Mouse (Mus musculus): ENCODE measurements at regions not wholly inside any gene's neighbourhood (a gene's known extent, or its start where the extent isn't known, plus 50 kb on each side); places are given as distances from the start of the nearest gene placed in this dataset.

DNA sequence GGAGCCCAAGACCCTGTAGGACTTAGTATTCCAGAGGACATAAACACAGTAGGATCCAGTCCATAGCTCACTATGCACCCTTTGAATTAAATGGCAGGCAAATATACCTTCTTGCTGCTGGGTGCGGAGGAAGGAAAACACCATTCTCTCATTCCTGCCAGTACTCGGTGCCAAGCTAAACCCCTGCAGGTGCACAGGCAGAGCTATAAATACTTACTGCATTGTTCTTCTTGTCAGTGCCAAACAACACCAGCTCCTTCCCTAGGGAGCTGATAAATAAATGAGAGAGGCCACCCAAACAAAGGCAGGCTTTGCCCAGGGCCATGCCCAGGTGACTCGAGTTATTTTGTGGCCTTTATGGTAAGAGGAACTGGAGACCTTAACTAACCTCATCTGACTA lies 136.4 kb upstream of the Ntf3 start:
- Histone ChIP-seq H3K9ac (ENCODE audit: low read depth, low read length, severe bottlenecking) (no peak overlapping the region), H3K4me1 (ENCODE audit: control insufficient read depth, insufficient read depth, low read length) (no peaks in the 10 kb centered on the region), H3K27ac (replicated peaks; ENCODE audit: low read depth, low read length) (no peak overlapping the region), H3K36me3 (ENCODE audit: control insufficient read depth, insufficient read depth, low read length) (no peaks in the 10 kb centered on the region), H3K9me3 (ENCODE audit: control insufficient read depth, low read length) (no peaks in the 10 kb centered on the region), H3K27me3 (ENCODE audit: control insufficient read depth, insufficient read depth, low read length) (no peaks in the 10 kb centered on the region), H3K4me3 (replicated peaks; ENCODE audit: low read length) (no peak overlapping the region), H3K4me2 (replicated peaks; ENCODE audit: low read depth, low read length, severe bottlenecking) (no peak overlapping the region)
- WGBS: 74% methylated on average over 3 of the region's 3 CpGs
- DNase-seq (ENCODE audit: low spot score) (no peak), ATAC-seq (ENCODE audit: low FRiP score, low read depth) (no peak)
- TF ChIP-seq POLR2A (IDR thresholded peaks at IDR 0.05; ENCODE audit: borderline replicate concordance, extremely low read depth, insufficient read depth, insufficient read length): no peak

DNA sequence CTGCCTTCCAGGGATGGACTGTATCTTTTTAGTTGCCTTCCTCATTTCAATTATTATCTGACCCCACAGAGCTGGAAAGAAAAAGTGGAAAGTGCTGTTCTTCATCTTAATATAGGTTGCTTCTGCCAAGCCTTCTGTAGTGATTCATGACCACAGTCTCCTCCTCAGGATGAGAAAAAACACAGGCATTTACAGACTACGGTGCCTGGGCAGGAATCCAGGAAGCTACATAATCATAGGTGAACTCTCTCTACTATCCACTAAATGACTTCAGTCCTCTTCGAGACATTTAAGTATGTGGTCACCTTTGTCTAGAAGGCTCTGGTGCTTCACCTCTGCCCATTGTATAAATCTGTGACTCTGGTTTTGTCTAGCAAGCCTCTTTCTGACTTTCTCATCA lies 124.9 kb upstream of the Ntf3 start:
- H3K27me3 ChIP-seq (ENCODE audit: control insufficient read depth, insufficient read depth, low read length): no peaks in the 10 kb centered on the region
- DNase-seq (ENCODE audit: low spot score) (no peak), ATAC-seq (ENCODE audit: low FRiP score, low read depth) (no peak)
- no peak overlapping the region for H3K27ac ChIP-seq (replicated peaks; ENCODE audit: low read depth, low read length)
- H3K4me1 ChIP-seq (ENCODE audit: control insufficient read depth, insufficient read depth, low read length): no peaks in the 10 kb centered on the region
- no peak overlapping the region for H3K9ac ChIP-seq (ENCODE audit: low read depth, low read length, severe bottlenecking)
- WGBS: 69% methylated on average over 2 of the region's 2 CpGs
- no peak overlapping the region for H3K4me2 ChIP-seq (replicated peaks; ENCODE audit: low read depth, low read length, severe bottlenecking)
- H3K4me3 ChIP-seq (replicated peaks; ENCODE audit: low read length): no peak overlapping the region
- no peak for TF ChIP-seq POLR2A (IDR thresholded peaks at IDR 0.05; ENCODE audit: borderline replicate concordance, extremely low read depth, insufficient read depth, insufficient read length)
- no peaks in the 10 kb centered on the region for H3K9me3 ChIP-seq (ENCODE audit: control insufficient read depth, low read length)
- no peaks in the 10 kb centered on the region for H3K36me3 ChIP-seq (ENCODE audit: control insufficient read depth, insufficient read depth, low read length)

DNA sequence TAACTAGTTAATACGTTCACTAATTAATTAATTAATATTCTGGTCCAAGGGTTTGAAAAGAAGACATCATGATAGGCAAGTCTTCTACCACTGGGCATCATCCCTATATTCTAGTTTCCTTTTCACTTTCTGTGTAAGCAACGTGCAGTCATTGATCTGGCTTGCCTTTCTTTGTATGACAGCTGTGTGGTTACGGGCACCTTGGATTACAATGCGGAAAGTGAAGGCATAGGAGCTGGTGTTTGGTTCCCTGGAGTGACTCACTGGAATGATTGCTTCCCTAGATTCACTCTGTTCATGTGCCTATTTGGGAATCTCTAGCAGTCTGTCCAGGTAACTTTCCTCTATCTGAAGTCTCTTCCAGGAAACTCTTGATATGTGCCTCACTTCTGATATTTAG lies 120.5 kb upstream of the Ntf3 start:
- 80% methylated on average over 4 of the region's 4 CpGs for WGBS
- no peak overlapping the region for H3K27ac ChIP-seq (replicated peaks; ENCODE audit: low read depth, low read length)
- no peak for DNase-seq (ENCODE audit: low spot score)

DNA sequence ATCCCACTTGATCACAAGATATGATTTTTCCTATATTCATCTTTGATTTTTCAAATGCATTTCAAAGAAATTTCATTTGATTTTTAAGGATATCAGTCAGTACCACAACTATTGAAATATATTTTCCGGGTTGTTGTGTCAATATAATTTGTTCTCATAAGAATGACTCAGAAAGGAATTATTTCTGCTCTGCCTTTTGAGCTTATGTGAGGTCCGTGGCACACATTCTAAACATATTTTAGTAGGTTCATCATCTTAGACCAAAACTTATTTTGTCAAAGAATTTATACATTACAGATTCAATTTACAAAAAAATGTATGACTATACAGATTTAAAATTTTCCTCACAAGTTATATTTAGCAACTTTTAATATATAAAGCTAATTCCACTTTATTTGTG lies 119.5 kb upstream of the Ntf3 start:
- no peaks in the 10 kb centered on the region for H3K36me3 ChIP-seq (ENCODE audit: control insufficient read depth, insufficient read depth, low read length)
- DNase-seq (ENCODE audit: low spot score) (no peak), ATAC-seq (ENCODE audit: low FRiP score, low read depth) (no peak)
- no peak overlapping the region for H3K4me3 ChIP-seq (replicated peaks; ENCODE audit: low read length)
- no peak overlapping the region for H3K4me2 ChIP-seq (replicated peaks; ENCODE audit: low read depth, low read length, severe bottlenecking)
- H3K27ac ChIP-seq (replicated peaks; ENCODE audit: low read depth, low read length): no peak overlapping the region
- H3K9me3 ChIP-seq (ENCODE audit: control insufficient read depth, low read length): no peaks in the 10 kb centered on the region
- no peak for TF ChIP-seq POLR2A (IDR thresholded peaks at IDR 0.05; ENCODE audit: borderline replicate concordance, extremely low read depth, insufficient read depth, insufficient read length)
- WGBS: 83% methylated on average over 2 of the region's 2 CpGs
- H3K4me1 ChIP-seq (ENCODE audit: control insufficient read depth, insufficient read depth, low read length): no peaks in the 10 kb centered on the region
- H3K27me3 ChIP-seq (ENCODE audit: control insufficient read depth, insufficient read depth, low read length): no peaks in the 10 kb centered on the region
- no peak overlapping the region for H3K9ac ChIP-seq (ENCODE audit: low read depth, low read length, severe bottlenecking)

More for the DNA sequence above, 120.5 kb upstream of the Ntf3 start:
- H3K4me1 ChIP-seq (ENCODE audit: control insufficient read depth, insufficient read depth, low read length): no peaks in the 10 kb centered on the region
- no peak overlapping the region for H3K4me3 ChIP-seq (replicated peaks; ENCODE audit: low read length)
- no peaks in the 10 kb centered on the region for H3K9me3 ChIP-seq (ENCODE audit: control insufficient read depth, low read length)
- TF ChIP-seq POLR2A (IDR thresholded peaks at IDR 0.05; ENCODE audit: borderline replicate concordance, extremely low read depth, insufficient read depth, insufficient read length): no peak
- no peak overlapping the region for H3K9ac ChIP-seq (ENCODE audit: low read depth, low read length, severe bottlenecking)
- no peak overlapping the region for H3K4me2 ChIP-seq (replicated peaks; ENCODE audit: low read depth, low read length, severe bottlenecking)
- no peaks in the 10 kb centered on the region for H3K27me3 ChIP-seq (ENCODE audit: control insufficient read depth, insufficient read depth, low read length)
- H3K36me3 ChIP-seq (ENCODE audit: control insufficient read depth, insufficient read depth, low read length): no peaks in the 10 kb centered on the region
- no peak for ATAC-seq (ENCODE audit: low FRiP score, low read depth)

DNA sequence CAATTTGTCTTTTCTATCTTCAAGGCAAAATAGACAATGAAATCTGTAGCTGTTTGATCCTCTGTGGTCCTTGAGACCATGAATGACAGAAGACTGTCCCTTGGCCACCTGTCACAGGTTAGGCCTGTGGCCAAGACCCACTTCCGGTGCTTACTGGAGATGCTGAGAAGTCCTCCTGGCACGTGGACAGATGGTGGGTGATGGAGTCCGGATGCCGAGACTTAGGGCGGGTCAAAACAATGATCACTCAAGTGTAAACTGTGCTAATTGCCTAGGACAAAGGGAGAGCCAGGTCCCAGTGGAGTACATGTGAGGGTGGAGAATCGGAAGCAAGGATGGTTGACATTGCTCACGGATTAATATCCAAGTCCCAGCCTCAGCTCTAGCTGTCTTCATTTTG lies 117.7 kb upstream of the Ntf3 start:
- Histone ChIP-seq H3K4me1 (ENCODE audit: control insufficient read depth, insufficient read depth, low read length) (no peaks in the 10 kb centered on the region), H3K9me3 (ENCODE audit: control insufficient read depth, low read length) (no peaks in the 10 kb centered on the region), H3K9ac (ENCODE audit: low read depth, low read length, severe bottlenecking) (no peak overlapping the region), H3K4me3 (replicated peaks; ENCODE audit: low read length) (no peak overlapping the region), H3K27ac (replicated peaks; ENCODE audit: low read depth, low read length) (no peak overlapping the region), H3K27me3 (ENCODE audit: control insufficient read depth, insufficient read depth, low read length) (no peaks in the 10 kb centered on the region), H3K4me2 (replicated peaks; ENCODE audit: low read depth, low read length, severe bottlenecking) (no peak overlapping the region), H3K36me3 (ENCODE audit: control insufficient read depth, insufficient read depth, low read length) (no peaks in the 10 kb centered on the region)
- no peak for TF ChIP-seq POLR2A (IDR thresholded peaks at IDR 0.05; ENCODE audit: borderline replicate concordance, extremely low read depth, insufficient read depth, insufficient read length)
- 91% methylated on average over 7 of the region's 7 CpGs for WGBS
- no peak for DNase-seq (ENCODE audit: low spot score)
- no peak for ATAC-seq (ENCODE audit: low FRiP score, low read depth)

DNA sequence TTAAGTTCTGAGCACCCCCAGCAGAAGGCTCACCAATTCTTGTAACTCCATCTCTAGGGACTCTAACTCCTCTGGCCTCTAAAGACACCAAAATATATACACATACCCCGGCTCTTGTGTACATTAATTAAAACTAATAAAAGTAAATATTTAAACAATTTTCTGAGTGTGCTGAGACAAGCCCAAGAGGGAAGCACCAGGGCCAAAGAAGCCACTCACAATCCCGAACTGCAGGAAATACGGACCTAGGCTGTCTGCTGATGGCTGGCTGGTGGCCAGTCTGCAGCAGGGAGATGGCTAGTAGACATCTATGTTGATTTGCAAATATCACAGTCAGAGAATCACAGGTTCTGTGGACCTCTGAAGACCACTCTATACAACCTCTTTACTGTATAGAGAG lies 113.6 kb upstream of the Ntf3 start:
- Histone ChIP-seq H3K9me3 (ENCODE audit: control insufficient read depth, low read length) (no peaks in the 10 kb centered on the region), H3K4me2 (replicated peaks; ENCODE audit: low read depth, low read length, severe bottlenecking) (no peak overlapping the region), H3K36me3 (ENCODE audit: control insufficient read depth, insufficient read depth, low read length) (no peaks in the 10 kb centered on the region), H3K27me3 (ENCODE audit: control insufficient read depth, insufficient read depth, low read length) (no peaks in the 10 kb centered on the region), H3K9ac (ENCODE audit: low read depth, low read length, severe bottlenecking) (no peak overlapping the region), H3K27ac (replicated peaks; ENCODE audit: low read depth, low read length) (no peak overlapping the region), H3K4me3 (replicated peaks; ENCODE audit: low read length) (no peak overlapping the region), H3K4me1 (ENCODE audit: control insufficient read depth, insufficient read depth, low read length) (no peaks in the 10 kb centered on the region)
- no peak for ATAC-seq (ENCODE audit: low FRiP score, low read depth)
- TF ChIP-seq POLR2A (IDR thresholded peaks at IDR 0.05; ENCODE audit: borderline replicate concordance, extremely low read depth, insufficient read depth, insufficient read length): no peak
- 86% methylated on average over 3 of the region's 3 CpGs for WGBS
- DNase-seq (ENCODE audit: low spot score): no peak
